Mouse (Mus musculus) naive thymus-derived CD4-positive, alpha-beta T cell, adult 2 months (primary cell): ENCODE results near the gene Milr1.
"Not testable (repeated sequence)": the region's sequence is repeated elsewhere in the genome, so short reads cannot be mapped to it uniquely, and the experiment has no call there.

Experiments
- DNase-seq: peaks from one replicate; pipeline ENCODE4 v3.0.0-alpha.2; 2011; ENCODE audit warnings: low read depth

Milr1 gene

DNA sequence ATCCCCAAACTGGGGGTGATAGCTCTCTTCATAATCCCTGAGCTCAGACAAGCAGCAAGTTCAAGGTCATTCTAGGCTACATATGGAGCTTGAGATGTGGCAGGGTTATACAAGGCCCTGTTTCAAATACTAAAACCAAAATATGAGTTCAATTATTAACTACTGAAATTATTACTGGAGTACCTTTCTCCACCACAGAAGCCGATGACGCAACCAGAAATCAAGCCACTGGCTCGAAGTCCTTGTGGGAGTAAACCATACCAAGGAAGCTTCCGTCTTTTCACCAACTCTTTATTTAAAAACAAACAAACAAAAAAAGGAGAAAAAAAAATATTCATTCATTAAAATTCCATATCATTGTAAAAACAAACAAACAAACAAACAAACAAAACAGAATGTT is 25.9 kb downstream of the Milr1 start:
- DNase-seq = no peak

DNA sequence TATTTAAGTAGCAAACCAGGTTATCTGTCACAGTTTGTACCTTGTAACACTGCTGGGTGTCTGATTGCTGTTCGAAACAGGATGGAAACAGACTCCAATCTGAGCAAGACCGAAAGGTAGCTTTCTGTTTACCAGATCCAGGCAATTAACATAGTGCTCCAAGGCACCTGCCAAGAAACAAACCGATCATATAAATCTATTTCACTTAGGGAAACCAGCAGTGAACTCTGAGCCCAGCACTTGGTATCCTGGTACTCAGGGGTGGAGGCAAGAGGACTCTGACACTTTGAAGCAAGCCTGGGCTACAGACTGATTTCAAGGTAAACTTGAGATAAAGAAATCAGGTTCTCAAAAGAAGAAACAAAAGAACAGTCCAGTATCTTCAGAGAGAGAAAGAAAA is 26.4 kb downstream of the Milr1 start:
- peak; percentile 52 for DNase-seq

DNA sequence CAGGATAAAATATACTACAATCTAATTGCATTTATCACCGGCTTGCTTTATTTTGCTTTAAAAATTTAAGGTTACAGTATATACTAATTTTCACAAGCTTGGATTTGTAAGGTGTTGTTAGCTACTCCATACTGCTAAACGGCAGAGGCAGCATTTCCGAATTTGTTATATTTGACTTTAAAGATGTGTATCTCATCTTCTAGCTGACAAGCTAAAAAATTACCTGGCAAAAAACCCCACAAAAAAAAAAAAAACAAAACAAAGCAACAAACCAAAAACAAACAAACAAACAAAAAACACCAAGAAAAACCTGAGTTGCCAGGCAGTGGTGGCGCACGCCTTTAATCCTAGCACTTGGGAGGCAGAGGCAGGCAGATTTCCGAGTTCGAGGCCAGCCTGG is 27.1 kb downstream of the Milr1 start:
- DNase-seq = peak; percentile 48

DNA sequence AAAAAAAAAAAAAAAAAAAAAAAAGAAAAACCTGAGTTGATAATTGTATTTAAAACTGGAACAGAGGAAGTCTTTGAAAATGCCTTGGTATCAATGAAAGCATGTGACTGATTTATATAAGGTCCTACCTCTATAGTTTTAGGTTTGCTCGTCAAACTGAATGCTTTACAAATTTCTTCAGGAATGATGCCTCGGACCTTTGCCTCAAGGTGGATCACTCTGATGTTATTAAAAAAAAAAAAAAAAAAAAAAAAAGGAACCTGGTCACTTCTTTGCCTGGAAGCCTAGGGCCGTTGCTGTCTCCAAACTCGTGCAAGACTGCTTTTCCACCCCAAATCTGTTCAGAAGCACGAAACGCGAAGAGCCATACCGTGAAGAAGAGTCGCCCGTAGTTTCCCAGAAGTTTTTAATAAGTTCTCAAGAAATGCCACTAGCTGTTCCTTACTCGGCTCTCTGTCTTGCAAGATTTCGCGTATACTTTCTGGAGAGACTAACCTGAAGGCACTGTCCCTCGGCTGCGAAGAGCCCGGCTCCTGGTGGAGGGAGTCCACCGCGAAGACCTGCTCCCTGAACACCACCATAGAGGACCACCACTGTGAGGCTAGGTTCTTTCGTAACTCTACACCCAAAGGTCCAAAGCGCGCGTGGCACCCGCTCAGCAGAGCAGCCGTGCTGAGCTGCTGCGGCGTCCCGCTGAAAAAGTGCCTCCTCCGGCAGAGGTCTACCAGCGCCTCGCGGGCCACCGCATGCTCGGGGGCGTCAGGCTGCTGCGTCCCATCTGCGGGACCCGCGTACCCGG is 27.8 kb downstream of the Milr1 start:
- DNase-seq = no peak

DNA sequence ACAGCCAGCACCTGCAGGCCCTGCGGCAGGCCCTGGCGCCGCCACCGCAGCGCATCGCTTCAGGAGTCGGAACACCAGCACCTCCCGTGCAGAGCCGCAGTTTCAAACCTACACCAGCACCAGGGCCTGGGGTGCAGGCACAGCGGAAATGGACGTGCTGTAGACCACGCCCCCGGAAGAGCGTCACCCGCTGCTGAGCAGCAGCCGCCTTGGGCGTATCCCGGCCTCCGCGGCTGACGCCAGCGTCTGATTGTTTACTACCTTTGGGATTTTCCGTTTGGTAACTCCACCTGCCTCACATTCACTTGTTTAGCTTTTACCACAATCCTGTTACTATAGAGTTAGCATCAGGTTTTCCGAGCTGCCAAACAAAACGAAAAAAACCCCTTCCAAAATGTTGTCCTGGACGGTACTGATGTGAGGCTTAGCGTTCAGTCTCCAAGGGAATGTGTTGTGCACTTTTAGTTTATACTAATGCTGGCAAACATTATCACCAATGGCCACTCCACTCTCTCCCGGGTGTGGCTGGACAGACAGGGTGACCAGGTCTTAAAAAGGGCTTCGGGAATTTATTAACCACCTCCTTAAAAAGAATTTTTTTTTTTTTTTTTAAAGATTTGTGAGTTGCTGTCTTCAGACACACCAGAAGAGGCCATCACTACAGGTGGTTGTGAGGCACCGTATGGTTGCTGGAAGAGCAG is 28.5 kb downstream of the Milr1 start, which contains the start of gene Polg2:
Polg2 (minus strand) TSS at position 150 of the 701 bp plus-strand sequence.
- DNase-seq = peak; percentile 99

DNA sequence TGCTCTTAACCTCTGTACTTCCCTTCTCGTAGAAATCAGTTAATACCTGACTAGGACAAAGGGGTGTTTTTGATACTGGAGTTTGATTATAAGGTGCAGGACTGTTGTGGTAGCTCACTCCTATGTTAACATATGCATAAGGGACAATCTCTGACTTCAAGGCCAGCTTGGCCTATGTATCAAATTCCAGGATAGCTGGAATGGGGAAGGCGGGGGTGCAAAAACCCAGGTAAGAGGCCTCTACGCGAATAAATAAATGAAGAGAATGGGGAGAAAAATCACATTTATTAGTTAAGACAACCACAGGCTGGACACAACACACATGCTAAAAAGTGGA is 29.0 kb downstream of the Milr1 start:
- no peak for DNase-seq

DNA sequence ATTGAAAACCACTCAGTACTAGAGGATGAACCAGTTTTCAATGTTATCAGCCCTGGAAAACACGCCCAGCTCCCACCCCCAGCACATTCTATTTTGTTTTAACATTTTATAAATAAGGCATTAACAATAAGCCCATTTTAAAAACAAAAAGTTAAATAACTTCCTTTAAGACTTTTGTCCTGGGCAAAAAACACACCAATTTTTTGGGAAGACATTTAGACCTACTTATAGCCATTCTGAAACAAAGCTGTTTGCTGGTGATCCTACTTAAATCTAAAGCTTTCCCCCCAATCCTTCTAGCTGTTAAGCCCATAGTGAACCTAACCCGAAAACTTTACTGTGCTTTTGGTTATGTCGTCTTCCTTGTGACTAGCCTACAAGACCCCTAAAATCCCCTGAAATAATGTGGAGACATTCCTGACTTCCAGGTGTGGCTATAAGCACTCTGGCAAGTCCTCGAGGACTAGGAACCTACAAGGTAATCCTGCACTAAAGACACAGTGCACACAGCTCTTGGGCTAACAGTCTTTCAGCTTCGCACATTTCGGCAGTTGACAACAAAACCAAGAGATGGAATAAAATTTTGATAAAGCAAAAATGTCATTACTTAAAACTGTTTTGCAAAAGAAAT is 29.7 kb downstream of the Milr1 start:
- DNase-seq = peak; percentile 68

DNA sequence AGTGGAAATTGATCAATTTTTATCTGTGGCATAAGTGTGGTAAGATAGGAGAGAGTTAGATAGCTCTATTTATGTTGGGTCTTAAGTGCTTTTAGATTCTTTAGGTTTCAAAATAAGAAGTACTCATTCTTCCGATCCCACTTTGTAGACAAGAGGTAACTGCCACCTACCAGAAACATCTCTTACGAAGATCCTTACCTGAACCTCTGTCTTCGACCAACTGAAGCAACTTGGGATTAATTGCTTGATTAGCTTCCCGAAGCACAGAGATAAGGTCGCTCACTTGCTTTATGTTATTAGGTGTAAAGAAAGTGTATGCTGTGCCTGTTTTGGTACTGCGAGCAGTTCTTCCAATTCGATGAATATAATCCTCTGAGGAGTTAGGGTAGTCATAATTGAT is 31.2 kb downstream of the Milr1 start:
- peak; percentile 63 for DNase-seq

DNA sequence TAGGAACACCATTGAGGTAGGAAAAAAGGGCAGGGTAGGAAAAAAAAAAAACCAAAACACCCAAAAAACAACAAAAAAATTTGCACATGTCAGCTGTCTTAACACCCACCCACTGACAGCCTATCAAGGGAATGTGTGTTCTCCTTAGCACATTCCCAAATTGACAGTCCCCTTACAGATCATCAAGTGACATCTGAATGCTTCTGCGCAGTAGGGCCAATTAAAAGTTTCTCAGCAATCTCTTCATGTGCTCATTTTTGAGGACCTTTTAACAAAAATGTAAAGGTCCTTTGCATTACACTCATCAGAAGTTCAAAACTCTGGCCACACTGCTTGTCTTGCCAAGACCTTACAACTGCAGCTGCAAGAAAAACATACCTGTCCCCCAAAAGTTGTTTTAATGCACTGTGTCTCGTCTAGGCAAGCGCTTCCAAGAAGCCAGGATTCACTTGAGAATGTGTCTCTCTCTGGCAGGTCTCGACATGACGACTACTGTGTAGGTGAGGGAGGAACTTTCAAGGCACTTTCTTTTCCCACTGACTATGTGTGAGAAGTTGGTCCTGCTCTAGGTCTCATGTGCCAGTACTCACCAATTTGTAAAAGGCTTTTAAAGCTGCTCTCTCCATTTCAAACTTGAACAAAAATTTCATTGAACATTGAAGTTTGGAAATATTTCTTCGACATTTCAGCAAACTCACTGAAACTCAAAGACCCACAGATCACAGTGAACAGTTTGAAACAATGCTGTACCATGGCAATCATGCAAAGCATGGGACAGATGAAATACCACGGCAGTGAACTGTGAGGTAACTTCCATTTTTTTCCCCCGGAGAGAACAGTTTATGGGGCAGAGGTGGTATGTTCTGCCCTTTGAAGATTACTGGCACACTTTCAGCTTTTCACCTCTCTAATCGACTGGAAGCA is 32.1 kb downstream of the Milr1 start:
- DNase-seq = peak; percentile 70

DNA sequence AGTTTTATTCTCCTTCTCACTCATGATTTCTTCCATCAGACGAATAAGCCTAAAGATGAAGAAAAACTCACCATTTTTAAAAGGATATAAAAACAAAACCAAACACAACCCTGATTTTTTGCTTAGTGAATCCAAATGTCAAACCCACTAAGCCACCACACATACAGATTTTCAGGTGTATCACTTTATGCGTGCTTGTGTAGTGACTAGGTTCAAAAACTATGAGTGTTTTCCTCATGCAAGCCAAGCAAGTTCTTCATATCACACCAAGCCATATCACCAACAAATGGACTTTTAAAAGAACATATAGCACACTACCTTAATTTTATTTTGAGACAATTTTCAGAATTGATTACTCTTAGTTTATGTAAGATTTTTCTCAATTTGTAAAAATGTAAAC is 33.5 kb downstream of the Milr1 start:
- DNase-seq = peak; percentile 62

DNA sequence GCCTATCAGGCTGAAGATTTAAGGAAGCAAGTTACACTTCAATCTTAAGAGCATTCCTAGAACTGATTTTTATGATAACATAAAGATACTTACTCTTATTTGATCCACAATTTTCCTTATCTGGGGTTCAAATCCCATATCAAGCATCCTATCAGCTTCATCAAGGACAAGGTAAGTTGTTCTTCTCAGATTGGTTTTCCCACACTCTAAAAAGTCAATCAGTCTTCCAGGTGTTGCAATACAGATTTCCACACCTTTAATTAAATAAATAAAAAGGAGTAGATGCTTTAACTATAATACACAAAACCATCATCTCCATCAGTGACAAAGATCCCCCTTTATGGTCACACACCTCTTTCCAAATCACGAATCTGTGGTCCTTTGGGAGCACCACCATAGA is 34.0 kb downstream of the Milr1 start:
- DNase-seq = peak; percentile 55

DNA sequence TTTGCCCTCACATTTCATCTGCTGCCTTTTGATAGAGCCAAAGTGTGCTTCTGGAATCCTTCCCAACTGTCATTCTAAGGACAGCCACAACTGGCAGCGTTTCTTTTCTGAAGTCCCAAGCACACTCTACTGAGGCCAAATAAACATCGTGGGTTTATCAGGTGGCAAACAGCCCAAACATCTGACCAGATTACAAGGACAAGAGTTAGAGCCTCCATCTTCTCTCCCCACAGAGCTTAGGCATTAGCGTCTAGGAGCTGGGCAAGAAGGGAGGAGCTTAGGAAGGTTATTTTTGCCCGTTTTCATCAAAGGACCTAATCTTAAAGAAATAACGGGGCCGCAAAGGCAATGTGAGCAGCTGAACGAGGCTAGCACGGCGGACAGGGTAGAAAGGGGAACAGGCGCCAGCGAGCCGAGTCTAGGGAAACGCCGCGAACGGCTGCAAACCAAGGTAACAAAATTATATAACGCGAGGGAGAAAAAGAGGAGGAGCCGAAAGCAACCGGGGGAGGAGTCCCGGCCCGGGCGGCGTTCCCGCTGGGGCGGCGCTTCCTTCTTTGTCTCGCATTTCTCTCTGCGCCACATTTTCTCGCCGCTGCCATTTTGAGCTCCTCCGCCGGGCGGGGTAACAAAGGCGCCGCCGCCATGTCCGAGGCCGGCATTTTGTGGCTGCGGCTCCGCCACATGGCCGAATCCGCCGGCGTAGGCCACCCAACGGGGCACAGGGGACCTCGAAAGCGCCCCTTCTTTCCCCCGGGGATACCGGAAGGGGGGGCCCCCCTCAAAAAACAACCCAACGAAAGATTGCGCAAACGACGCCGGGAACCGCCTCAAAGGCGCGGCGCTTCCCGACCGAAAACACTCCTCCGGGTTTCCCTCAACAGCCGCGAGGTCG is 36.4 kb downstream of the Milr1 start:
- DNase-seq = peak; percentile 88

DNA sequence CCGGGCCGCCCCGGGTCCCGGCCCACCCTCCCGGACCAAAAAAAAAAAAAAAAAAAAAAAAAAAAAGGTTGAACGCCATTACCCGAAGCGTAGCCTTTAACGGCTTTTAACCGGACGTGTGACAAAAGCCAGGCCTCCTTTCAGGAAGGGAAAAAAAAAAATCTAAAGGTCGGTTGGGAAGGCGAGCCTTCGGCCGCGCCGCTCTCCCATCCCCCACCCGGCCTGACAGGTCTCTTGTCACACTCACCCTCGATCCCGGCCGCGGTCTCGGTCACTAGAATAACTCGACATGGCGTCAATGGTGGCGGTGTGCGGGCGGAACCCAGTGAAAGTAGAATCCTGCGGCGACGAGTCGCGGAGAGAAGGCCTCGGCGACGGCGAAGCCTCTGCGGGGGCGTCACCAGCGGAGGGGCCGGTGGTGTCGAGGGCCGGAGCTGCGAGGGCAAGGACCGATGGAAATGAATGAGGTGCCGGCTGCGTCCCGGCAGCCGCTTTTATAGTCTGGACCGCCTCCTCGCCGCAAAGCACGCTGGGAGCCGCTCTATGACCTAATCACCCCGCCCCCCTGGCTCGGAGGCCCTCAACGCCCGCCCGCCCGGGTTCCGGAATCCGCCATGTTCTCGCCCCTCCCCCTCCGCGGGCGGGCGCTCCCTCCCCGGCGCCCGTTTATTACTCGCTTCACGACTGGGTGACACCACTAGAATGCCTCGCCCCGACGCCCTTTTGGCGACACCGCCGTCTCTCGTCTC is 37.2 kb downstream of the Milr1 start:
- DNase-seq = peak; percentile 99

DNA sequence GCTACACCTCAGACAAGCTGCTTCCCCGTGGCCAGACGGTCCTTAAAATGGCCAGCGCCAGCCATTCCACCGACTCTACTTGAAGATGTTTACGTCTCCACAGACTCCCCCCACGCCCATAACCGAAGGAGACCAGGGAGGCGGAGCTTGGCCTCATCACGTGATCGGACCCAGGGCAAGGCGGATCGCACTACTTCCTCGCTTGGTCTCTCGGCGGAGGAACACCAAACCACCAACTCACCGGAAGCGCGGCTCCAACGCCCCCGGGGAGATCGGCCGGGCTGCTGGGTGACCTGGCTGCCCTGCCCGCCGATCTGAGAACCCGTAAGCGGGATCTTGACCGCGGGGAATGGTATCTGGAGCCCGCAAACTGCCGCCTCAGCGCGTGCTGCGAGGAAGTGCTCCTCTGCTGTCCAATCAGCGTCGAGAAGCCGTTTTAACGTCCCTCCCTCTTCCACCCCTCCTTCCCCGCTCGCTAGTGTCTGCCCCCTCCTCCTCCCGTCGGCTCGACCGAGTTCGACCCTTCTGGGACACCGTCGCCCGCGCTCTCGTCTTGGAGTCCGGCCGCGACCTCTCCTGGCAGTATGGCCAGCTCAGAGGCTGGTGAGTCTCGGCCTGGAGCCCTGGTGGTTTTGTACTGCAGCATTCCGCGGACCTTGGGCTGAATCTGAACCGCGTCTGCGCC is 37.9 kb downstream of the Milr1 start, which contains the start of the genes Ddx5 and Cep95:
Ddx5 (minus strand) TSS at position 411 of the 685 bp plus-strand sequence.
Cep95 (plus strand) TSS at position 478 of the 685 bp plus-strand sequence.
- peak; percentile 100 for DNase-seq

DNA sequence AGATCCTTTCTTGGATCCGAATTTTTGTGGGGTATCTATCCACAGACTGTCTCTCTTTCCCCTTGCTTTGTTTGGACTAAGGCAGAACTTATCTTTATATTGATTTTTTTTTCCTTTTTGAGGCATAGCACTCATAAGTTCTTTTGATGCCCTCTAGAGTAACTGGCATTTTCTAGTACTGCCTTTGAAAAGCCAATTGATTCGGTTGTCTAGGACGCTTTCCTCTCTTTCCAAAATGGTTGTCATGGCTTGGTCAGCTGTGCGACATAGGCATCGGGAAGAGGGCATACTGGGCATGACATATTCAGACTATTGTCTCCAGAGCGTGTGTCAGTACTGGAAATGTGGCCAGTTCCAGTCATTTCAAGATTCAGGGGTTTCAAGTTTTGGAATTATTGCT is 38.6 kb downstream of the Milr1 start:
- DNase-seq = peak; percentile 33

DNA sequence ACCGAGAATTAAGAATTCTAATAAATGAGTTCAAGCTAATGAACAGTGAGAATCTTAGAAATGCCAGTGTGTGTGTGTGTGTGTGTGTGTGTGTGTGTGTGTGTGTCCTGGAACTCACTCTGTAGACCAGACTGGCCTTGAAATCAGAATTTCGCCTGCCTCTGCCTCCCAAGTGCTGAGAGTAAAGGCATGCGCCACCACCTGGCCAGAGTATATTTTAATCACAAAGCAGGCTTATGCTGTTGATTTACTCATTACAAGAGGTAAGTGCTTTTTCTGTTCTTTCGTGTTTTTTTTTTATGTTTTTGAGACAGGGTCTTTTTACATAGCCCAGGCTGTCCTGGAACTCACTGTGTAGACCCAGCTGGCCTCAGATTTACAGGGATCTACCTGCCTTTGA is 42.8 kb downstream of the Milr1 start:
- no peak for DNase-seq

DNA sequence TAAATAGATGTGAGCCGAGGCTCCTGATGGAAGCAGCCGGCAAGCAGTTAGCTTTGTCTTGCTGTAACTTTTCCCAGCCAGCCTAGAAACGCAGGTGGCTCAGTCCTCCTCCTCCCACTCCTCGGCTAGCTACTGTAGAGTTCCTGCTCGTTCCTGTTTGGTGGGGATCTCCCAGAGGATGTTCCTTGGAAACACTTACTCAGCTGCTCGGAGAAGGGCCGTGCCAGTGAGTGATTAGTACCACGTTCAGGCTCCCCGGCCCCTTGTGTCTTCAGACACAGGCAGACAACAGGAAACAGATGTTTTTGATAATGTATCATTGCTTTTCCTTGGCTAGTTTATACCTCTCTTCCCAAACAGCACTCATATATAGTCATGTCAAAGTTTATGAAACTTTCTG is 44.7 kb downstream of the Milr1 start:
- DNase-seq = no peak

DNA sequence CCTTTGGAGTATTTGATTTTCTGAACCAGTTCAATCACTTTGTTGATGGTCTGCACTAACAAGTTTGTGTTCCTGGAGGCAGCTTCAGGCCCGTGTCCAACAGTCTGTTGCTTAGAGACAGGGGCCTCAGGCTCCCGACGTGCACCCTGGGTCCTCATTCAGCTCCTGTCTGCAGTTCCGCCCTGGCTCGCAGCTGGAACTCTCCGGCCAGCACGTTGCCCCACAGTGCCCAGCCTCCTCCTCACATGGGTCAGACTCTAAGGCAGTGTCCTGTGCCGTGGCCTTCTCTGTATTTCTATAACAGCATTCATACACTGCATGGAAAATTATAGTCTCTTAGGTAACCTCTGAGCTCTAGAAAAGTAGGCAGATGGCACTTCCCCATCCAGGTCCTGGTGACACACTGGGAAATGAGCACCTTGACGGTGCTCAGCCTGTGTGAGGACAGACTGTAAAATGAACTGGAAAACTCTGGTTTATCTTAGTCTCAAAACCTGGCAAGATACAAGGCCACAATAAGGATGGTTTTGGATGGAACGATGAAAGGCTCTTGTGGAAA is 51.1 kb downstream of the Milr1 start:
- no peak for DNase-seq

DNA sequence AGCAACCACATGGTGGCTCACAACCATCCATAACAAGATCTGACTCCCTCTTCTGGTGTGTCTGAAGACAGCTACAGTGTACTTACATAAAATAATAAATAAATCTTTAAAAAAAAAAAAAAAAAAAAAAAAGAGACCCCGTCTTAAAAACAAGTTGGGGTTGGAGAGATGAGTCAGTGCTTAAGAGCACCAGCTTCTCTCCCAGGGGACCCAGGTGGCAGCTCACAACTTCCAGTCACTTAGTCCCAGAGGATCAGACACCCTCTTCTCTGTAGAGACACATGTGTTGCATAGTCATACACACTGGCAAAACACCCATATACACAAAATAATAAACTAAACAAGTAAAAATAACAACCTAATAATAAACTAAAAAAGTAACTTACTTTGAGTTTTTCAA is 56.4 kb downstream of the Milr1 start:
- DNase-seq = not testable (repeated sequence)
